Mouse (Mus musculus) neural tube, embryonic 14.5 days (tissue): ENCODE data around the gene Pdxp. TPM values are rescaled to one million over a fixed set of nuclear protein-coding genes. Genes with fewer than 3 reads are reported as not detected.
A peak's percentile ranks its signal among the peaks of the same experiment; 100 is the strongest.

ENCODE experiments used
- ATAC-seq: fragments of 200-750 bp; cut with Nextera tagmentation; 2 replicates; pipeline ENCODE4 v1.8.0; 2017; ENCODE audit warnings: low read depth, mild to moderate bottlenecking, moderate TSS enrichment, moderate library complexity
- H3K27ac ChIP-seq: fragments of 300-500 bp; sonication (generic); 2 replicates; pipeline ENCODE4 v1.5.1; 2014; ENCODE audit warnings: low read depth, mild to moderate bottlenecking, control low read depth, low read length, moderate library complexity, mixed read lengths
- H3K27me3 ChIP-seq: fragments of 300-500 bp; sonication (generic); 2 replicates; pipeline ENCODE4 v1.6.1; 2014; ENCODE audit warnings: low read length; ENCODE audit not compliant: control insufficient read depth, insufficient read depth
- H3K36me3 ChIP-seq: fragments of 300-500 bp; sonication (generic); 2 replicates; pipeline ENCODE4 v1.6.1; 2014; ENCODE audit warnings: low read length, mixed read lengths; ENCODE audit not compliant: control insufficient read depth, insufficient read depth
- H3K4me1 ChIP-seq: fragments of 300-500 bp; sonication (generic); 2 replicates; pipeline ENCODE4 v1.6.1; 2014; ENCODE audit warnings: low read length; ENCODE audit not compliant: control insufficient read depth, insufficient read depth
- H3K4me2 ChIP-seq: fragments of 300-500 bp; sonication (generic); 2 replicates; pipeline ENCODE4 v1.6.1; 2014; ENCODE audit warnings: mild to moderate bottlenecking, low read depth, low read length, control low read depth
- H3K4me3 ChIP-seq: fragments of 300-500 bp; sonication (generic); 2 replicates; pipeline ENCODE4 v1.5.1; 2014; ENCODE audit warnings: low read depth, low read length, control low read depth, mixed read lengths
- H3K9ac ChIP-seq: fragments of 300-500 bp; sonication (generic); replicated peaks from 2 replicates; pipeline ENCODE4 v1.6.1; 2014; ENCODE audit warnings: low read depth, mild to moderate bottlenecking, control low read depth, low read length, mixed read lengths
- H3K9me3 ChIP-seq: fragments of 300-500 bp; sonication (generic); 2 replicates; pipeline ENCODE4 v1.6.1; 2016; ENCODE audit warnings: low read length; ENCODE audit not compliant: control insufficient read depth
- WGBS: fragments of 180-500 bp; shearing (Covaris S2); extraction: QIAGEN DNeasy Blood & Tissue Kit; methylation state at CpG from one replicate; pipeline ENCODE4 v1.1.7; 2014; 5-methylcytosine and 5-hydroxymethylcytosine counted together
- polyA plus RNA-seq: library from polyadenylated mRNA; unstranded; fragments of >200 nt; fragmentation: Nextera tagmentation; extraction: Ambion mirVana; gene quantifications from 2 replicates; pipeline ENCODE4 v1.2.1, GENCODE M21; 2014

Gene Pdxp
- polyA plus RNA-seq, 1 experiment from 2014 or later: 84.7 TPM

- Histone ChIP-seq H3K4me3 (no peak overlapping the region), H3K36me3 (no peaks in the 10 kb centered on the region), H3K4me2 (peak overlapping the region; percentile 59), H3K27me3 (no peaks in the 10 kb centered on the region), H3K9ac (no peak overlapping the region), H3K27ac (no peak overlapping the region), H3K9me3 (no peaks in the 10 kb centered on the region), H3K4me1 (peaks cover 8% of the 10 kb centered on the region; the same call in 1 of the 2 replicates)
- ATAC-seq: no peak
- 49% methylated on average over 8 of the region's 8 CpGs for WGBS
Measured at GRCm38 (mm10) chr15:78928539-78928938, 14.8 kb downstream of the Pdxp start.

- Histone ChIP-seq H3K4me3 (no peak overlapping the region), H3K9ac (no peak overlapping the region), H3K4me1 (peaks cover 8% of the 10 kb centered on the region; the same call in 1 of the 2 replicates), H3K36me3 (no peaks in the 10 kb centered on the region), H3K9me3 (no peaks in the 10 kb centered on the region), H3K27ac (no peak overlapping the region), H3K4me2 (no peak overlapping the region), H3K27me3 (no peaks in the 10 kb centered on the region)
- WGBS: 93% methylated on average over 6 of the region's 6 CpGs
- no peak for ATAC-seq
Measured at GRCm38 (mm10) chr15:78930192-78930706, 16.5 kb downstream of the Pdxp start.

- no peak for ATAC-seq
- Histone ChIP-seq H3K4me1 (peaks cover 11% of the 10 kb centered on the region), H3K9ac (no peak overlapping the region), H3K27me3 (no peaks in the 10 kb centered on the region), H3K4me3 (no peak overlapping the region), H3K4me2 (no peak overlapping the region), H3K9me3 (no peaks in the 10 kb centered on the region), H3K36me3 (no peaks in the 10 kb centered on the region), H3K27ac (no peak overlapping the region)
- 92% methylated on average over 7 of the region's 7 CpGs for WGBS
Measured at GRCm38 (mm10) chr15:78930801-78931426, 17.2 kb downstream of the Pdxp start.

GRCm38 (mm10) chr15:78931577-78931976 is 17.9 kb downstream of the Pdxp start:
- no peak overlapping the region for H3K4me2 ChIP-seq
- H3K27ac ChIP-seq: no peak overlapping the region
- no peak for ATAC-seq
- H3K9me3 ChIP-seq: no peaks in the 10 kb centered on the region
- H3K4me1 ChIP-seq: peaks cover 12% of the 10 kb centered on the region
- no peaks in the 10 kb centered on the region for H3K27me3 ChIP-seq
- H3K36me3 ChIP-seq: no peaks in the 10 kb centered on the region
- 19% methylated on average over 3 of the region's 3 CpGs for WGBS
- H3K9ac ChIP-seq: no peak overlapping the region
- no peak overlapping the region for H3K4me3 ChIP-seq

GRCm38 (mm10) chr15:78934784-78935320 is 21.1 kb downstream of the Pdxp start, which contains the start of gene Nol12:
Gene Nol12 (plus strand): TSS chr15:78934933.
- Histone ChIP-seq H3K4me3 (peak within 1 kb of the TSS; percentile 51), H3K27me3 (no peaks in the 10 kb centered on the region), H3K9me3 (no peaks in the 10 kb centered on the region), H3K27ac (peak within 1 kb of the TSS; percentile 80), H3K4me1 (peaks cover 12% of the 10 kb centered on the region), H3K9ac (peak within 1 kb of the TSS; percentile 68), H3K36me3 (peaks cover 13% of the 10 kb centered on the region), H3K4me2 (peak within 1 kb of the TSS; percentile 73)
- ATAC-seq: peak; percentile 91
- WGBS: under 1% methylated on average over 41 of the region's 42 CpGs

GRCm38 (mm10) chr15:78936403-78936802 is 22.7 kb downstream of the Pdxp start:
- ATAC-seq: no peak
- no peaks in the 10 kb centered on the region for H3K27me3 ChIP-seq
- H3K4me1 ChIP-seq: peaks cover 12% of the 10 kb centered on the region
- H3K4me3 ChIP-seq: no peak overlapping the region
- no peak overlapping the region for H3K27ac ChIP-seq
- 94% methylated on average over 12 of the region's 12 CpGs for WGBS
- no peak overlapping the region for H3K9ac ChIP-seq
- peaks cover 27% of the 10 kb centered on the region for H3K36me3 ChIP-seq
- no peak overlapping the region for H3K4me2 ChIP-seq
- H3K9me3 ChIP-seq: no peaks in the 10 kb centered on the region

GRCm38 (mm10) chr15:78937311-78937710 is 23.6 kb downstream of the Pdxp start:
- Histone ChIP-seq H3K4me3 (no peak overlapping the region), H3K9me3 (no peaks in the 10 kb centered on the region), H3K4me2 (no peak overlapping the region), H3K27me3 (no peaks in the 10 kb centered on the region), H3K36me3 (peaks cover 27% of the 10 kb centered on the region), H3K9ac (0 out of 2 replicates have a peak overlapping the region, but pooled peaks have one; percentile 21), H3K27ac (no peak overlapping the region), H3K4me1 (peaks cover 12% of the 10 kb centered on the region)
- 89% methylated on average over 10 of the region's 10 CpGs for WGBS
- no peak for ATAC-seq

GRCm38 (mm10) chr15:78937963-78938362 is 24.2 kb downstream of the Pdxp start:
- Histone ChIP-seq H3K27ac (no peak overlapping the region), H3K9ac (no peak overlapping the region), H3K27me3 (no peaks in the 10 kb centered on the region)

GRCm38 (mm10) chr15:78940325-78940724 is 26.6 kb downstream of the Pdxp start:
- no peaks in the 10 kb centered on the region for H3K27me3 ChIP-seq
- peaks cover 12% of the 10 kb centered on the region for H3K4me1 ChIP-seq
- H3K4me3 ChIP-seq: no peak overlapping the region
- H3K9ac ChIP-seq: no peak overlapping the region
- peaks cover 27% of the 10 kb centered on the region for H3K36me3 ChIP-seq
- ATAC-seq: no peak
- no peaks in the 10 kb centered on the region for H3K9me3 ChIP-seq
- 94% methylated on average over 13 of the region's 13 CpGs for WGBS
- no peak overlapping the region for H3K27ac ChIP-seq
- no peak overlapping the region for H3K4me2 ChIP-seq

More at GRCm38 (mm10) chr15:78937963-78938362, 24.2 kb downstream of the Pdxp start:
- H3K4me1 ChIP-seq: peaks cover 12% of the 10 kb centered on the region
- H3K9me3 ChIP-seq: no peaks in the 10 kb centered on the region
- H3K4me3 ChIP-seq: no peak overlapping the region
- peaks cover 27% of the 10 kb centered on the region for H3K36me3 ChIP-seq
- WGBS: 79% methylated on average over 2 of the region's 2 CpGs
- ATAC-seq: no peak
- H3K4me2 ChIP-seq: no peak overlapping the region
